Mouse (Mus musculus) midbrain, postnatal 0 days (tissue): ENCODE results near the gene Olfr890. TPM values are rescaled to one million over a fixed set of nuclear protein-coding genes. Genes with fewer than 3 reads are reported as not detected.
"Not testable (repeated sequence)": the region's sequence is repeated elsewhere in the genome, so short reads cannot be mapped to it uniquely, and the experiment has no call there.

Source experiments
- ATAC-seq: fragments of 200-750 bp; cut with Nextera tagmentation; 2 replicates; pipeline ENCODE4 v1.8.0; 2017; ENCODE audit warnings: moderate number of reproducible peaks, mild to moderate bottlenecking, moderate TSS enrichment, moderate library complexity; ENCODE audit not compliant: low FRiP score
- DNase-seq: peaks from one replicate; pipeline ENCODE4 v3.0.0-alpha.2; 2015; ENCODE audit warnings: low spot score
- H3K27ac ChIP-seq: fragments of 300-500 bp; sonication (generic); 2 replicates; pipeline ENCODE4 v1.5.1; 2014; ENCODE audit warnings: low read depth, mild to moderate bottlenecking, low read length, mixed read lengths
- H3K27me3 ChIP-seq: fragments of 300-500 bp; sonication (generic); 2 replicates; pipeline ENCODE4 v1.6.1; 2014; ENCODE audit warnings: low read length, control low read depth, mixed read lengths; ENCODE audit not compliant: insufficient read depth
- H3K36me3 ChIP-seq: fragments of 300-500 bp; sonication (generic); 2 replicates; pipeline ENCODE4 v1.6.1; 2014; ENCODE audit warnings: low read length, control low read depth, mixed read lengths; ENCODE audit not compliant: insufficient read depth
- H3K4me1 ChIP-seq: fragments of 300-500 bp; sonication (generic); 2 replicates; pipeline ENCODE4 v1.6.1; 2014; ENCODE audit warnings: mild to moderate bottlenecking, control low read depth, antibody characterized with exemption, low read length, mixed read lengths; ENCODE audit not compliant: insufficient read depth
- H3K4me2 ChIP-seq: fragments of 300-500 bp; sonication (generic); 2 replicates; pipeline ENCODE4 v1.6.1; 2014; ENCODE audit warnings: low read depth, mild to moderate bottlenecking, low read length, mixed read lengths; ENCODE audit not compliant: poor library complexity, severe bottlenecking
- H3K4me3 ChIP-seq: fragments of 300-500 bp; sonication (generic); 2 replicates; pipeline ENCODE4 v1.5.1; 2014; ENCODE audit warnings: low read depth, mild to moderate bottlenecking, low read length, moderate library complexity
- H3K9ac ChIP-seq: fragments of 300-500 bp; sonication (generic); replicated peaks from 2 replicates; pipeline ENCODE4 v1.6.1; 2014; ENCODE audit warnings: mild to moderate bottlenecking, low read length, moderate library complexity, mixed read lengths; ENCODE audit not compliant: poor library complexity, severe bottlenecking
- H3K9me3 ChIP-seq: fragments of 300-500 bp; sonication (generic); 2 replicates; pipeline ENCODE4 v1.6.1; 2016; ENCODE audit warnings: low read length, control low read depth
- CTCF ChIP-seq: IDR thresholded peaks from 2 replicates; pipeline ENCODE4 v1.5.1; 2016; ENCODE audit warnings: antibody characterized with exemption, mild to moderate bottlenecking
- WGBS: fragments of 180-500 bp; shearing (Covaris S2); extraction: QIAGEN DNeasy Blood & Tissue Kit; methylation state at CpG from one replicate; pipeline ENCODE4 v1.1.7; 2014; 5-methylcytosine and 5-hydroxymethylcytosine counted together
- polyA plus RNA-seq: library from polyadenylated mRNA; unstranded; fragments of >200 nt; fragmentation: Nextera tagmentation; extraction: Ambion mirVana; gene quantifications from 2 replicates; pipeline ENCODE4 v1.2.1, GENCODE M21; 2015
- total RNA-seq: library from RNA; depleted of rRNA; stranded (reverse); fragments of >200 nt; gene quantifications from 2 replicates; pipeline ENCODE4 v1.2.3, GENCODE M21; 2014; rRNA removed

The Olfr890 gene
- not detected in 2 replicates for total RNA-seq
- not detected in 2 replicates for polyA plus RNA-seq

- Histone ChIP-seq H3K9me3 (no peaks in the 10 kb centered on the region), H3K4me1 (no peaks in the 10 kb centered on the region), H3K36me3 (no peaks in the 10 kb centered on the region), H3K4me3 (no peak within 1 kb of the TSS), H3K9ac (no peak within 1 kb of the TSS), H3K4me2 (no peak within 1 kb of the TSS), H3K27me3 (no peaks in the 10 kb centered on the region), H3K27ac (no peak within 1 kb of the TSS)
- DNase-seq (no peak), ATAC-seq (no peak)
- no peak for TF ChIP-seq CTCF
These were observed at the start of gene Olfr890 for GRCm38 (mm10) chr9:38142217-38142616. TSS of gene Olfr890 (plus strand) at chr9:38142517.

- 85% methylated on average over 1 of the region's 1 CpGs for WGBS
- no peak within 1 kb of the TSS for H3K4me3 ChIP-seq
- DNase-seq (no peak), ATAC-seq (no peak)
- TF ChIP-seq CTCF = no peak
- no peaks in the 10 kb centered on the region for H3K27me3 ChIP-seq
- no peaks in the 10 kb centered on the region for H3K36me3 ChIP-seq
- no peak within 1 kb of the TSS for H3K4me2 ChIP-seq
- H3K9me3 ChIP-seq = no peaks in the 10 kb centered on the region
- no peak within 1 kb of the TSS for H3K9ac ChIP-seq
- H3K4me1 ChIP-seq = no peaks in the 10 kb centered on the region
- no peak within 1 kb of the TSS for H3K27ac ChIP-seq
These were observed 34.5 kb upstream of the Olfr890 start, which contains the start of gene Olfr888 for GRCm38 (mm10) chr9:38107828-38108227. TSS of gene Olfr888 (plus strand) at chr9:38108128.

GRCm38 (mm10) chr9:38114898-38115297 is 27.4 kb upstream of the Olfr890 start, which contains the start of gene Olfr889:
TSS of gene Olfr889 (plus strand) at chr9:38115198.
- no peak within 1 kb of the TSS for H3K4me2 ChIP-seq
- no peak within 1 kb of the TSS for H3K9ac ChIP-seq
- no peak for TF ChIP-seq CTCF
- H3K9me3 ChIP-seq = no peaks in the 10 kb centered on the region
- no peaks in the 10 kb centered on the region for H3K36me3 ChIP-seq
- H3K4me1 ChIP-seq = no peaks in the 10 kb centered on the region
- no peak within 1 kb of the TSS for H3K4me3 ChIP-seq
- DNase-seq (no peak), ATAC-seq (no peak)
- H3K27ac ChIP-seq = no peak within 1 kb of the TSS
- H3K27me3 ChIP-seq = no peaks in the 10 kb centered on the region

- ATAC-seq, H3K9me3 ChIP-seq, DNase-seq, H3K4me1 ChIP-seq, H3K27ac ChIP-seq, H3K27me3 ChIP-seq, H3K4me3 ChIP-seq, H3K36me3 ChIP-seq, H3K4me2 ChIP-seq, H3K9ac ChIP-seq: not testable (repeated sequence)
- WGBS = 47% methylated on average over 2 of the region's 2 CpGs
These were observed 26.0 kb downstream of the Olfr890 start for GRCm38 (mm10) chr9:38168341-38168740.

- Histone ChIP-seq H3K27ac (no peak within 1 kb of the TSS), H3K36me3 (no peaks in the 10 kb centered on the region), H3K4me1 (no peaks in the 10 kb centered on the region), H3K9me3 (no peaks in the 10 kb centered on the region), H3K27me3 (no peaks in the 10 kb centered on the region), H3K4me3 (no peak within 1 kb of the TSS), H3K9ac (no peak within 1 kb of the TSS), H3K4me2 (no peak within 1 kb of the TSS)
- WGBS = 81% methylated on average over 1 of the region's 1 CpGs
- DNase-seq = no peak
- no peak for ATAC-seq
- TF ChIP-seq CTCF = no peak
These were observed 38.4 kb downstream of the Olfr890 start, which contains the start of gene Olfr891 for GRCm38 (mm10) chr9:38180721-38181120. TSS of gene Olfr891 (minus strand) at chr9:38180821.

Other genes with a start within 250 kb of the Olfr890 start
- gene Olfr145, start 245.8 kb upstream of the Olfr890 start, total RNA-seq = not detected in 2 replicates
- gene Olfr145, start 245.8 kb upstream of the Olfr890 start, polyA plus RNA-seq = not detected in 2 replicates
- not detected in 2 replicates for gene Olfr878, start 224.7 kb upstream of the Olfr890 start, total RNA-seq
- gene Olfr878, start 224.7 kb upstream of the Olfr890 start, polyA plus RNA-seq = not detected in 2 replicates
- not detected in 2 replicates for gene Olfr881, start 150.7 kb upstream of the Olfr890 start, total RNA-seq
- gene Olfr881, start 150.7 kb upstream of the Olfr890 start, polyA plus RNA-seq = not detected in 2 replicates
- gene Olfr883, start 116.7 kb upstream of the Olfr890 start, total RNA-seq = not detected in 2 replicates
- gene Olfr883, start 116.7 kb upstream of the Olfr890 start, polyA plus RNA-seq = not detected in 2 replicates
- gene Olfr884, start 96.0 kb upstream of the Olfr890 start, total RNA-seq = not detected in 2 replicates
- not detected in 2 replicates for gene Olfr884, start 96.0 kb upstream of the Olfr890 start, polyA plus RNA-seq
- not detected in 2 replicates for gene Olfr885, start 81.2 kb upstream of the Olfr890 start, total RNA-seq
- gene Olfr885, start 81.2 kb upstream of the Olfr890 start, polyA plus RNA-seq = not detected in 2 replicates
- not detected in 2 replicates for gene Olfr887, start 58.4 kb upstream of the Olfr890 start, total RNA-seq
- gene Olfr887, start 58.4 kb upstream of the Olfr890 start, polyA plus RNA-seq = not detected in 2 replicates
- gene Olfr888, start 34.4 kb upstream of the Olfr890 start, total RNA-seq = not detected in 2 replicates
- not detected in 2 replicates for gene Olfr888, start 34.4 kb upstream of the Olfr890 start, polyA plus RNA-seq
- not detected in 2 replicates for gene Olfr889, start 27.3 kb upstream of the Olfr890 start, total RNA-seq
- gene Olfr889, start 27.3 kb upstream of the Olfr890 start, polyA plus RNA-seq = 0.04 TPM in 1 of 2 replicates, not detected in the other
- gene Olfr891, start 38.3 kb downstream of the Olfr890 start, total RNA-seq = not detected in 2 replicates
- gene Olfr891, start 38.3 kb downstream of the Olfr890 start, polyA plus RNA-seq = not detected in 2 replicates
- gene Olfr893, start 65.8 kb downstream of the Olfr890 start, total RNA-seq = not detected in 2 replicates
- gene Olfr893, start 65.8 kb downstream of the Olfr890 start, polyA plus RNA-seq = not detected in 2 replicates
- not detected in 2 replicates for gene Olfr894, start 75.5 kb downstream of the Olfr890 start, total RNA-seq
- not detected in 2 replicates for gene Olfr894, start 75.5 kb downstream of the Olfr890 start, polyA plus RNA-seq
- not detected in 2 replicates for gene Olfr143, start 110.3 kb downstream of the Olfr890 start, total RNA-seq
- not detected in 2 replicates for gene Olfr143, start 110.3 kb downstream of the Olfr890 start, polyA plus RNA-seq
- gene Olfr895, start 125.3 kb downstream of the Olfr890 start, total RNA-seq = not detected in 2 replicates
- not detected in 2 replicates for gene Olfr895, start 125.3 kb downstream of the Olfr890 start, polyA plus RNA-seq
- not detected in 2 replicates for gene Olfr896-ps1, start 148.6 kb downstream of the Olfr890 start, total RNA-seq
- not detected in 2 replicates for gene Olfr896-ps1, start 148.6 kb downstream of the Olfr890 start, polyA plus RNA-seq
- gene Olfr25, start 186.5 kb downstream of the Olfr890 start, total RNA-seq = not detected in 2 replicates
- not detected in 2 replicates for gene Olfr25, start 186.5 kb downstream of the Olfr890 start, polyA plus RNA-seq
- gene Olfr898, start 205.9 kb downstream of the Olfr890 start, total RNA-seq = not detected in 2 replicates
- gene Olfr898, start 205.9 kb downstream of the Olfr890 start, polyA plus RNA-seq = not detected in 2 replicates
- not detected in 2 replicates for gene Olfr250, start 224.4 kb downstream of the Olfr890 start, total RNA-seq
- not detected in 2 replicates for gene Olfr250, start 224.4 kb downstream of the Olfr890 start, polyA plus RNA-seq
- not detected in 2 replicates for gene Olfr251, start 234.6 kb downstream of the Olfr890 start, total RNA-seq
- gene Olfr251, start 234.6 kb downstream of the Olfr890 start, polyA plus RNA-seq = not detected in 2 replicates